Mouse (Mus musculus) macrophage (primary cell): Measurements from ENCODE around the gene Wdr25. TPM values are rescaled to one million over a fixed set of nuclear protein-coding genes. Genes with fewer than 3 reads are reported as not detected.
"Not testable (repeated sequence)": the region's sequence is repeated elsewhere in the genome, so short reads cannot be mapped to it uniquely, and the experiment has no call there.

Experiments
- H3K27ac ChIP-seq: fragments of 350-480 bp; formaldehyde crosslinking; 2 replicates; pipeline ENCODE4 v1.9.0; 2021
- H3K36me3 ChIP-seq: fragments of 350-480 bp; formaldehyde crosslinking; 2 replicates; pipeline ENCODE4 v1.9.0; 2021; ENCODE audit errors: inconsistent target
- H3K4me3 ChIP-seq: fragments of 350-480 bp; formaldehyde crosslinking; 2 replicates; pipeline ENCODE4 v1.9.0; 2021; ENCODE audit errors: inconsistent target
- H3K79me2 ChIP-seq: fragments of 350-480 bp; formaldehyde crosslinking; 2 replicates; pipeline ENCODE4 v1.9.0; 2021; ENCODE audit errors: inconsistent target
- WGBS: methylation state at CpG from one replicate; pipeline ENCODE4 v1.1.7; 2026; ENCODE audit warnings: inconsistent platforms; ENCODE audit not compliant: missing documents; 5-methylcytosine and 5-hydroxymethylcytosine counted together
- polyA plus RNA-seq: library from polyadenylated mRNA; stranded (reverse); fragments of 250-400 nt; gene quantifications from 3 replicates; pipeline ENCODE4 v1.2.4, GENCODE M21; 2018; ENCODE audit warnings: inconsistent platforms
- total RNA-seq, 78 experiments: library from RNA; depleted of rRNA; stranded (reverse); fragments of 250-400 nt; gene quantifications; 1 replicate in 9 of 78; 2 replicates in 24 of 78; 3 replicates in 43 of 78; 4 replicates in 2 of 78; pipeline ENCODE4 v1.2.4; 2018; ENCODE audit warnings: inconsistent platforms in 56 of 78

Gene Wdr25
- total RNA-seq (2018; cell fraction: chromatin; rRNA removed), result 10 to 100 TPM in 23 of 26 experiments, 1 to 10 TPM in 3; 4.2 to 51.4 (median 26.1) TPM
- 1 to 10 TPM; 2.9 to 8.8 (median 5.3) TPM for total RNA-seq (2018; cell fraction: cytosol; rRNA removed)
- total RNA-seq (2018; cell fraction: nucleus; rRNA removed), result 10 to 100 TPM in 18 of 26 experiments, 1 to 10 TPM in 8; 3.6 to 27.9 (median 13.6) TPM
- polyA plus RNA-seq, result 5.4 to 11.7 TPM (median 7.6 TPM) in 3 replicates

- H3K27ac ChIP-seq, result peak within 1 kb of the TSS; percentile 55
- H3K36me3 ChIP-seq, result peaks cover 14% of the 10 kb centered on the region; the same call in 1 of the 2 replicates
- peaks cover 43% of the 10 kb centered on the region for H3K79me2 ChIP-seq
- WGBS, result 16% methylated on average over 12 of the region's 12 CpGs
- peak within 1 kb of the TSS; percentile 84 for H3K4me3 ChIP-seq
These were observed at the start of gene Wdr25 for GRCm38 (mm10) chr12:108892989-108893714. Wdr25 (plus strand) TSS chr12:108893631.

- not testable (repeated sequence) for H3K4me3 ChIP-seq, H3K79me2 ChIP-seq, H3K27ac ChIP-seq, H3K36me3 ChIP-seq
- 95% methylated on average over 3 of the region's 3 CpGs for WGBS
These were observed 45.4 kb upstream of the Wdr25 start for GRCm38 (mm10) chr12:108848033-108848432.

- H3K4me3 ChIP-seq, result no peak overlapping the region
- 84% methylated on average over 4 of the region's 4 CpGs for WGBS
- H3K79me2 ChIP-seq, result no peaks in the 10 kb centered on the region
- no peaks in the 10 kb centered on the region for H3K36me3 ChIP-seq
- no peak overlapping the region for H3K27ac ChIP-seq
These were observed 43.9 kb upstream of the Wdr25 start for GRCm38 (mm10) chr12:108849488-108850022.

GRCm38 (mm10) chr12:108850129-108850528 lies 43.3 kb upstream of the Wdr25 start:
- no peaks in the 10 kb centered on the region for H3K36me3 ChIP-seq
- H3K27ac ChIP-seq, result no peak overlapping the region
- WGBS, result 92% methylated on average over 8 of the region's 8 CpGs
- H3K79me2 ChIP-seq, result no peaks in the 10 kb centered on the region
- no peak overlapping the region for H3K4me3 ChIP-seq

- Histone ChIP-seq H3K36me3 (no peaks in the 10 kb centered on the region), H3K4me3 (no peak overlapping the region), H3K79me2 (no peaks in the 10 kb centered on the region), H3K27ac (no peak overlapping the region)
- 92% methylated on average over 8 of the region's 8 CpGs for WGBS
These were observed 42.5 kb upstream of the Wdr25 start for GRCm38 (mm10) chr12:108850886-108851285.

GRCm38 (mm10) chr12:108852822-108853221 lies 40.6 kb upstream of the Wdr25 start:
- H3K27ac ChIP-seq, result no peak overlapping the region
- H3K36me3 ChIP-seq, result no peaks in the 10 kb centered on the region
- no peak overlapping the region for H3K4me3 ChIP-seq
- H3K79me2 ChIP-seq, result no peaks in the 10 kb centered on the region
- WGBS, result 94% methylated on average over 6 of the region's 8 CpGs

GRCm38 (mm10) chr12:108855081-108855480 lies 38.4 kb upstream of the Wdr25 start:
- peaks cover 6% of the 10 kb centered on the region; the same call in 1 of the 2 replicates for H3K36me3 ChIP-seq
- H3K4me3 ChIP-seq, result no peak overlapping the region
- no peak overlapping the region for H3K27ac ChIP-seq
- H3K79me2 ChIP-seq, result no peaks in the 10 kb centered on the region
- WGBS, result 93% methylated on average over 10 of the region's 10 CpGs

- 84% methylated on average over 8 of the region's 8 CpGs for WGBS
- H3K36me3 ChIP-seq, result peaks cover 17% of the 10 kb centered on the region; the same call in 1 of the 2 replicates
- no peak overlapping the region for H3K4me3 ChIP-seq
- H3K79me2 ChIP-seq, result no peaks in the 10 kb centered on the region
- H3K27ac ChIP-seq, result no peak overlapping the region
These were observed 37.2 kb upstream of the Wdr25 start for GRCm38 (mm10) chr12:108856186-108856585.

GRCm38 (mm10) chr12:108857109-108857508 lies 36.3 kb upstream of the Wdr25 start:
- WGBS, result 91% methylated on average over 7 of the region's 7 CpGs
- Histone ChIP-seq H3K36me3 (peaks cover 24% of the 10 kb centered on the region), H3K79me2 (no peaks in the 10 kb centered on the region), H3K4me3 (no peak overlapping the region), H3K27ac (no peak overlapping the region)

GRCm38 (mm10) chr12:108857589-108858184 lies 35.7 kb upstream of the Wdr25 start:
- Histone ChIP-seq H3K4me3 (no peak overlapping the region), H3K27ac (no peak overlapping the region), H3K79me2 (no peaks in the 10 kb centered on the region), H3K36me3 (peaks cover 29% of the 10 kb centered on the region)
- 96% methylated on average over 6 of the region's 7 CpGs for WGBS

GRCm38 (mm10) chr12:108858486-108858885 lies 34.9 kb upstream of the Wdr25 start:
- WGBS, result 89% methylated on average over 5 of the region's 5 CpGs
- Histone ChIP-seq H3K79me2 (no peaks in the 10 kb centered on the region), H3K4me3 (no peak overlapping the region), H3K36me3 (peaks cover 37% of the 10 kb centered on the region), H3K27ac (no peak overlapping the region)

- peaks cover 96% of the 10 kb centered on the region for H3K36me3 ChIP-seq
- no peak overlapping the region for H3K4me3 ChIP-seq
- H3K27ac ChIP-seq, result no peak overlapping the region
- WGBS, result 93% methylated on average over 6 of the region's 6 CpGs
- no peaks in the 10 kb centered on the region for H3K79me2 ChIP-seq
These were observed 28.4 kb upstream of the Wdr25 start for GRCm38 (mm10) chr12:108865007-108865494.

- no peak overlapping the region for H3K27ac ChIP-seq
- H3K36me3 ChIP-seq, result peaks cover 90% of the 10 kb centered on the region
- WGBS, result 89% methylated on average over 2 of the region's 2 CpGs
- H3K4me3 ChIP-seq, result no peak overlapping the region
- no peaks in the 10 kb centered on the region for H3K79me2 ChIP-seq
These were observed 23.9 kb upstream of the Wdr25 start for GRCm38 (mm10) chr12:108869575-108869974.

GRCm38 (mm10) chr12:108873122-108873521 lies 20.3 kb upstream of the Wdr25 start:
- 90% methylated on average over 5 of the region's 5 CpGs for WGBS
- Histone ChIP-seq H3K36me3 (peaks cover 80% of the 10 kb centered on the region), H3K27ac (no peak overlapping the region), H3K79me2 (no peaks in the 10 kb centered on the region), H3K4me3 (no peak overlapping the region)

GRCm38 (mm10) chr12:108879138-108879537 lies 14.3 kb upstream of the Wdr25 start:
- Histone ChIP-seq H3K4me3 (no peak overlapping the region), H3K79me2 (no peaks in the 10 kb centered on the region; the same call in 1 of the 2 replicates), H3K36me3 (peaks cover 87% of the 10 kb centered on the region), H3K27ac (no peak overlapping the region)
- WGBS, result 99% methylated on average over 4 of the region's 4 CpGs
